Mouse (Mus musculus) kidney, postnatal 0 days (tissue): ENCODE measurements around the gene Phyhipl. TPM values are rescaled to one million over a fixed set of nuclear protein-coding genes. Genes with fewer than 3 reads are reported as not detected.

Experiments
- ATAC-seq: fragments of 200-750 bp; cut with Nextera tagmentation; replicated peaks from 2 replicates; pipeline ENCODE4 v1.8.0; 2017; ENCODE audit warnings: low read depth, moderate number of reproducible peaks, moderate TSS enrichment, moderate library complexity; ENCODE audit not compliant: low FRiP score
- DNase-seq: peaks from one replicate; pipeline ENCODE4 v3.0.0-alpha.2; 2016; ENCODE audit warnings: low spot score
- H3K27ac ChIP-seq: fragments of 300-500 bp; sonication (generic); 2 replicates; pipeline ENCODE4 v1.5.1; 2014; ENCODE audit warnings: mild to moderate bottlenecking
- H3K27me3 ChIP-seq: fragments of 300-500 bp; sonication (generic); 2 replicates; pipeline ENCODE4 v1.6.1; 2014; ENCODE audit warnings: low read length, mixed read lengths; ENCODE audit not compliant: insufficient read depth
- H3K36me3 ChIP-seq: fragments of 300-500 bp; sonication (generic); 2 replicates; pipeline ENCODE4 v1.6.1; 2014; ENCODE audit warnings: low read length, mixed read lengths; ENCODE audit not compliant: insufficient read depth
- H3K4me1 ChIP-seq: fragments of 300-500 bp; sonication (generic); replicated peaks from 2 replicates; pipeline ENCODE4 v1.6.1; 2014; ENCODE audit warnings: antibody characterized with exemption, low read length, mixed read lengths; ENCODE audit not compliant: insufficient read depth
- H3K4me2 ChIP-seq: fragments of 300-500 bp; sonication (generic); 2 replicates; pipeline ENCODE4 v1.6.1; 2014; ENCODE audit warnings: mild to moderate bottlenecking, low read length, moderate library complexity, mixed read lengths
- H3K4me3 ChIP-seq: fragments of 300-500 bp; sonication (generic); replicated peaks from 2 replicates; pipeline ENCODE4 v1.5.1; 2014; ENCODE audit warnings: low read depth, low read length
- H3K9ac ChIP-seq: fragments of 300-500 bp; sonication (generic); 2 replicates; pipeline ENCODE4 v1.6.1; 2014; ENCODE audit warnings: low read depth, low read length
- H3K9me3 ChIP-seq: fragments of 300-500 bp; sonication (generic); replicated peaks from 2 replicates; pipeline ENCODE4 v1.6.1; 2016; ENCODE audit warnings: low read length, inconsistent platforms, mixed read lengths
- CTCF ChIP-seq: IDR thresholded peaks from 2 replicates; pipeline ENCODE4 v1.5.1; 2016; ENCODE audit warnings: antibody characterized with exemption, low read depth, mild to moderate bottlenecking, moderate library complexity
- WGBS: fragments of 180-500 bp; shearing (Covaris S2); extraction: QIAGEN DNeasy Blood & Tissue Kit; methylation state at CpG from one replicate; pipeline ENCODE4 v1.1.7; 2014; 5-methylcytosine and 5-hydroxymethylcytosine counted together
- polyA plus RNA-seq: library from polyadenylated mRNA; unstranded; fragments of >200 nt; fragmentation: Nextera tagmentation; extraction: Ambion mirVana; gene quantifications from 2 replicates; pipeline ENCODE4 v1.2.1, GENCODE M21; 2015

Gene Phyhipl
- 35.0 and 35.3 TPM in 2 replicates for polyA plus RNA-seq

DNA sequence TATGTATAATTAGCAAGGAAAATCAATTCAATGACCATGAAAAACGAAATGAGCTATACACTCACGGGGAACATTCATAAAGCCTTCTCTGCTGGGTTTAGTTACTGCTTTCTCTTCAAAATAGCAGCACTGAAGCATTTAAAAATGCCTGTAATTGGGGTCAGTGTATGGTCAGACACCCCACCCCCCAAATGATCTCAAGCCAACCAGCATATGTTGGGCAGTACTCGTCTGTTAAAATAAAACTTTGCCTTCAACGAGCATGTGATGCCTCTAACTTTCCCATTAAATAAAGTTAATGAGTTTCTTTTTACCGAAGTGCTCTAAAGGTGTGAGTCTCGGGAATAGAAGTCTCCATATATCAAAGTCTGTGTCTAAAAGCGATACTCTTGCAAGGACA lies at the start of gene Phyhipl:
Phyhipl (minus strand) TSS at position 138 of the 400 bp plus-strand sequence.
- DNase-seq (peak; percentile 36), ATAC-seq (peak; percentile 79)
- WGBS = 31% methylated on average over 7 of the region's 7 CpGs
- Histone ChIP-seq H3K9ac (no peak within 1 kb of the TSS), H3K4me3 (no peak within 1 kb of the TSS), H3K27ac (peak within 1 kb of the TSS; percentile 71), H3K9me3 (no peaks in the 10 kb centered on the region), H3K36me3 (no peaks in the 10 kb centered on the region), H3K27me3 (no peaks in the 10 kb centered on the region), H3K4me2 (peak within 1 kb of the TSS; percentile 26), H3K4me1 (0 out of 2 replicates have a peak, but pooled peaks cover 3% of the 10 kb centered on the region)
- TF ChIP-seq CTCF = no peak

DNA sequence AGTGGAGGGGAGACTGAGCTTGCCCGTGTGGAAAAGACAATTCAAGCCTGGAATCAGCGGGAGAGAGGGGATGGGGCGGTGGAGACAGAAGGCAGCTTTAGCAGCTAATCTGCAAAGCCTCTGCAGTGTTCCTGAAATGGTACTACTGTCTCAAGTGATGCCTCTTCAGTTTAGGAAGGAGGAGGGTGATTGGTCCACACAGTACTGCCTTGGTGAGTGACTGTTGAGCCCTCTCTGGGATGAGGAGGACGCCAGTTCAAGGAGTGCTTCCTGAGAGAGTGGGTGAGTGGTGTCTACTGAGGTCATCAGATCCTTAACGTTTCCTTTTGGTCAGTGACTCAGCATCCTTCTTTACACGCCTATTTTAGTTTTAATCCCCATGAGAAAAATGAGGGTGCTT lies 47.4 kb upstream of the Phyhipl start:
- no peak overlapping the region for H3K9ac ChIP-seq
- no peaks in the 10 kb centered on the region for H3K9me3 ChIP-seq
- TF ChIP-seq CTCF = no peak
- no peak for DNase-seq
- H3K4me1 ChIP-seq = no peaks in the 10 kb centered on the region; the same call in 1 of the 2 replicates
- H3K27ac ChIP-seq = no peak overlapping the region
- H3K4me2 ChIP-seq = no peak overlapping the region
- H3K4me3 ChIP-seq = no peak overlapping the region
- WGBS = 69% methylated on average over 6 of the region's 6 CpGs
- no peak for ATAC-seq
- H3K36me3 ChIP-seq = no peaks in the 10 kb centered on the region
- no peaks in the 10 kb centered on the region for H3K27me3 ChIP-seq

DNA sequence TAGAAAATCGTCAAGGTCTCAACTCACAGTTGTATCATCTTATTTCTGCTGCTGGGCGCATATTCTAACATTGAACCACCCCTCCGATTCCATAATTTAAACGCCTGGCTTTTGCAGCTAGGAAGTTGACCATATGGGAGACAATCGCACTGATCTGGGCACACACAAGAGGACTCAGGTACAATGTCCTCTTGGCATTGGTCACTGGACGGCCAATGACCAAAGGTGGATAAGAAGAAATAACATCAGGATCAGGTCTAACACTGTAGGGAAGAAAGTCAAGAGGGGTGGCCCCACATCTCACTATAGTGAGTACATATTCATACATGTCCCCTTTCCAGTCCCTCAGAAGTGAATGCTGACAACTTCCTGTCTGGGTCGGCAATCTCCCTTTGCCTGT lies 43.8 kb upstream of the Phyhipl start:
- ATAC-seq = no peak

DNA sequence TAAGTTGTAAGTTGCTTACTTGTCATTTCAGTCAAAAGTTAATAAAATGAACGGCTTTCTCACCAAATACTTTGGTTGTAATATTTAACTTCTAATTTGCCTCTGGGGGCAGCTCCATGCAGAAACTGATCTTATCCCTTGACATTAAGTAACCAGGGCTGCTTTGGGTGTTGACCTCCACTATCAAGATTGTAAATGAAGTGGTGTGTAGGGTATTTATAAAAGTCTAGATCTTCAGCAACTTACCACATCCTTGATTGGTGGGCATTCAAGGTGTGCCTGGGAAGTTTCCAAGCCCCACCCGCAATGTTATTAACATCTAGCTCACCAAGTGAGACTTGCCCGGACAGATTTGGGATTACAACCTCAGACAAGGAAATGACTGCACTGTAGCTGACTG lies 42.2 kb upstream of the Phyhipl start:
- Histone ChIP-seq H3K27me3 (no peaks in the 10 kb centered on the region), H3K36me3 (no peaks in the 10 kb centered on the region), H3K4me2 (no peak overlapping the region), H3K4me3 (no peak overlapping the region), H3K27ac (peak overlapping the region; percentile 63; the same call in 1 of the 2 replicates), H3K9ac (no peak overlapping the region), H3K4me1 (peaks cover 4% of the 10 kb centered on the region; the same call in 1 of the 2 replicates), H3K9me3 (no peaks in the 10 kb centered on the region)
- 70% methylated on average over 3 of the region's 3 CpGs for WGBS
- peak; percentile 40; the same call in 1 of the 2 replicates for ATAC-seq
- no peak for TF ChIP-seq CTCF
- DNase-seq = peak; percentile 19

More for the DNA sequence above, 43.8 kb upstream of the Phyhipl start:
- H3K27ac ChIP-seq = no peak overlapping the region
- no peak overlapping the region for H3K4me2 ChIP-seq
- H3K36me3 ChIP-seq = no peaks in the 10 kb centered on the region
- no peaks in the 10 kb centered on the region for H3K9me3 ChIP-seq
- H3K4me3 ChIP-seq = no peak overlapping the region
- DNase-seq = no peak
- 92% methylated on average over 7 of the region's 7 CpGs for WGBS
- no peak for TF ChIP-seq CTCF
- no peaks in the 10 kb centered on the region for H3K27me3 ChIP-seq
- H3K4me1 ChIP-seq = peaks cover 4% of the 10 kb centered on the region; the same call in 1 of the 2 replicates
- no peak overlapping the region for H3K9ac ChIP-seq

DNA sequence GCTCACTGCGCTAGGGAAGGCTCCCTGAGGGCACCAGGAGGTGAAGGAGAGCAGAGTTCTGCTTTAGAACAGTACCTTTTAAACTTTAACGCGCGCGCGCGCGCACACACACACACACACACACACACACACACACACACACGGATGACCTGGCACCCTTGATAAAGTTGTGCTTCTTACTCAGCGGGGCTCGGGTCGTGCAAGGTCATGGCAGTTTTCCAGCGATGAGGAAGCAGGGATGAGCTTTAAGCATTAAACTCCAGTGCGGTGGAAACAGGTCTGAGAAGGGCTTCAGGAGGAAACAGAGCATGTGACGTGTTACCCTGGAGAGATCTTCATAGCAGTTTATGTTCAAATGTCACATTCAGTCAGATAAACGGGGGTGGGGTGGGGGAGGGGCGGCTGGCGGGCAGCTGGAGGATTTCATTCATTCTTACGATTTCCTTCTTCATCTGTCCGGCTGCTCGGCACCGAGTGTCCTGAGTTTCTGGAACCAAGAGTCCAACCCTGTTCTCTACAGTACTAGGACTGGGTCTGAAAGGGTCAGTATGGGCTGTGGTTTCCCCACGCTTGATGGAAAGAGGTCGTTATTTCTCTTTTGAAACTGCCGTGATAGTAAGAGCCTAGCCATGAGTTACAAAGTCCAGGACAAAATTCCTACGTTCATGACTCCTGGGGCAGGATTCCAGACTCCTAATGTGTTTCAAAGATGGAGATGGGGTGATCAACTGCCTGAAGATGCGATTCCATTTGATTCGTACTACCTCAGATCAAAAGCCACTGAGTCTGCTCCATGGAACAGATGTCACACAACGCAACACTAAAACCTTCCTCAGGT lies 41.2 kb upstream of the Phyhipl start:
- Histone ChIP-seq H3K27me3 (no peaks in the 10 kb centered on the region), H3K4me2 (no peak overlapping the region), H3K36me3 (no peaks in the 10 kb centered on the region), H3K4me3 (no peak overlapping the region), H3K4me1 (peaks cover 4% of the 10 kb centered on the region; the same call in 1 of the 2 replicates), H3K9me3 (no peaks in the 10 kb centered on the region), H3K27ac (peak overlapping the region; percentile 63), H3K9ac (no peak overlapping the region)
- TF ChIP-seq CTCF = no peak
- ATAC-seq = peak; percentile 75
- WGBS = 46% methylated on average over 29 of the region's 29 CpGs
- peak; percentile 28 for DNase-seq

DNA sequence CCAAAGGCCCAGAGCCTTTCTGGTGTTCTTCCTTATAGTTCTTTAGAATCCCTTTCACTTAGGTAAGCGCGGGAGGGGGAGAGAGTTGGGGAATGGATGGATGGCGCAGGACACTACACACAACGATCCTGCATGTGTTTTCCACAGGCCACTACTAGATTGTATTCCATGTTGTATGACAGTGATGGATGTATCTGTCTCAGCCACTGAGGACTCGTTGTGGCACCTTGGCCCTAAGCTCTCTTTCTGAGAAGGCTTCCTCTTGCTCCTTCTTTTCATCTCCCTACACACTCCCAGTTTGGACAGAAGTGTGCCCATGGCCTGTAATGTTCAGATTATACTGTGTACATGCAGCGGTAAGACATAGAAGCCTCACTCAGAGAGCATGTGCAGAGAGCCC lies 33.6 kb upstream of the Phyhipl start:
- no peak overlapping the region for H3K9ac ChIP-seq
- no peak for TF ChIP-seq CTCF
- no peaks in the 10 kb centered on the region for H3K9me3 ChIP-seq
- DNase-seq = no peak
- no peak overlapping the region for H3K4me3 ChIP-seq
- H3K36me3 ChIP-seq = no peaks in the 10 kb centered on the region
- no peaks in the 10 kb centered on the region for H3K27me3 ChIP-seq
- no peak overlapping the region for H3K4me2 ChIP-seq
- H3K27ac ChIP-seq = no peak overlapping the region
- ATAC-seq = no peak
- 77% methylated on average over 6 of the region's 6 CpGs for WGBS
- H3K4me1 ChIP-seq = no peaks in the 10 kb centered on the region
